Mouse (Mus musculus) frontal cortex, adult 2 months (tissue): ENCODE results near the gene Angptl4. TPM values are rescaled to one million over a fixed set of nuclear protein-coding genes. Genes with fewer than 3 reads are reported as not detected.

ENCODE experiments used
- polyA plus RNA-seq: library from polyadenylated mRNA; depleted of rRNA; stranded (reverse); fragments of >200 nt; gene quantifications from 2 replicates; pipeline ENCODE4 v1.2.3, GENCODE M21; 2012; rRNA removed

Gene Angptl4
- polyA plus RNA-seq, 1 experiment: 4.4 TPM

Other genes with a start within 250 kb of the Angptl4 start
- 2.0 and 2.6 TPM in 2 replicates for gene Myo1f, start 226.1 kb downstream of the Angptl4 start, polyA plus RNA-seq
- gene Zfp414, start 152.7 kb downstream of the Angptl4 start, polyA plus RNA-seq: 87.1 and 95.7 TPM in 2 replicates
- gene Pram1, start 143.8 kb downstream of the Angptl4 start, polyA plus RNA-seq: 0.88 and 1.5 TPM in 2 replicates
- 190 and 223 TPM in 2 replicates for gene Hnrnpm, start 95.0 kb downstream of the Angptl4 start, polyA plus RNA-seq
- gene March2, start 63.2 kb downstream of the Angptl4 start, polyA plus RNA-seq: 104 and 117 TPM in 2 replicates
- 461 and 466 TPM in 2 replicates for gene Rab11b, start 21.3 kb downstream of the Angptl4 start, polyA plus RNA-seq
- gene Kank3, start 28.7 kb upstream of the Angptl4 start, polyA plus RNA-seq: 171 and 180 TPM in 2 replicates
- 683 and 811 TPM in 2 replicates for gene Rps28, start 42.7 kb upstream of the Angptl4 start, polyA plus RNA-seq
- 316 and 318 TPM in 2 replicates for gene Ndufa7, start 42.7 kb upstream of the Angptl4 start, polyA plus RNA-seq
- gene Cd320, start 61.3 kb upstream of the Angptl4 start, polyA plus RNA-seq: 30.1 and 31.8 TPM in 2 replicates
- not detected in 2 replicates for gene Gm7029, start 92.0 kb upstream of the Angptl4 start, polyA plus RNA-seq
- 2.5 and 2.6 TPM in 2 replicates for gene Kifc1, start 108.8 kb upstream of the Angptl4 start, polyA plus RNA-seq
- 1.3 and 1.5 TPM in 2 replicates for gene Platr17, start 123.3 kb upstream of the Angptl4 start, polyA plus RNA-seq
- 26.4 and 27.2 TPM in 2 replicates for gene Daxx, start 127.6 kb upstream of the Angptl4 start, polyA plus RNA-seq
- 25.4 and 28.5 TPM in 2 replicates for gene Tapbp, start 134.1 kb upstream of the Angptl4 start, polyA plus RNA-seq
- gene Zbtb22, start 134.1 kb upstream of the Angptl4 start, polyA plus RNA-seq: 29.9 and 33.4 TPM in 2 replicates
- 154 and 161 TPM in 2 replicates for gene Rgl2, start 147.7 kb upstream of the Angptl4 start, polyA plus RNA-seq
- 101 and 130 TPM in 2 replicates for gene Pfdn6, start 158.5 kb upstream of the Angptl4 start, polyA plus RNA-seq
- 13.3 and 13.7 TPM in 2 replicates for gene Wdr46, start 158.8 kb upstream of the Angptl4 start, polyA plus RNA-seq
- gene B3galt4, start 169.7 kb upstream of the Angptl4 start, polyA plus RNA-seq: 6.9 and 7.5 TPM in 2 replicates
- 69.5 and 70.5 TPM in 2 replicates for gene Vps52, start 174.0 kb upstream of the Angptl4 start, polyA plus RNA-seq
- gene Rps18, start 174.2 kb upstream of the Angptl4 start, polyA plus RNA-seq: 488 and 518 TPM in 2 replicates
- gene H2-K1, start 218.5 kb upstream of the Angptl4 start, polyA plus RNA-seq: 75.5 and 94.5 TPM in 2 replicates
- gene Ring1, start 242.8 kb upstream of the Angptl4 start, polyA plus RNA-seq: 80.9 and 89.6 TPM in 2 replicates
- 84.6 and 87.2 TPM in 2 replicates for gene H2-Ke6, start 246.2 kb upstream of the Angptl4 start, polyA plus RNA-seq
- 101 and 102 TPM in 2 replicates for gene Slc39a7, start 249.9 kb upstream of the Angptl4 start, polyA plus RNA-seq
- 69.5 and 79.4 TPM in 2 replicates for gene Rxrb, start 250.0 kb upstream of the Angptl4 start, polyA plus RNA-seq